Mouse (Mus musculus): ENCODE results near the gene Ehd3. TPM values are rescaled to one million over a fixed set of nuclear protein-coding genes. Genes with fewer than 3 reads are reported as not detected.
A peak's percentile ranks its signal among the peaks of the same experiment; 100 is the strongest.
"Not testable (repeated sequence)": the region's sequence is repeated elsewhere in the genome, so short reads cannot be mapped to it uniquely, and the experiment has no call there.

Ehd3 gene
- polyA plus RNA-seq, 1 experiment: 5.6 TPM

GRCm38 (mm10) chr17:73831427-73831826, 27.5 kb downstream of the Ehd3 start:
- Histone ChIP-seq H3K79me2 (ENCODE audit: control insufficient read depth, insufficient read depth) (no peaks in the 10 kb centered on the region), H3K27me3 (ENCODE audit: control insufficient read depth, insufficient read depth, insufficient read length) (no peaks in the 10 kb centered on the region), H3ac (ENCODE audit: control insufficient read depth, insufficient read length, low read depth) (no peak overlapping the region), H3K79me3 (ENCODE audit: low read depth) (no peaks in the 10 kb centered on the region), H3K36me3 (ENCODE audit: control insufficient read depth, insufficient read depth) (no peaks in the 10 kb centered on the region), H3K4me3 (ENCODE audit: insufficient read depth, poor library complexity, severe bottlenecking) (no peak overlapping the region)
- no peak for TF ChIP-seq MYOD1 (IDR thresholded peaks at IDR 0.05; ENCODE audit: control insufficient read depth, insufficient read length, low read depth)
- no peak for TF ChIP-seq FOSL1 (IDR thresholded peaks at IDR 0.05; ENCODE audit: insufficient read depth, low read length, poor library complexity, severe bottlenecking)
- TF ChIP-seq USF1 (IDR thresholded peaks at IDR 0.05; ENCODE audit: low read depth): no peak
- no peak for TF ChIP-seq CTCF (IDR thresholded peaks at IDR 0.05; ENCODE audit: control insufficient read depth, insufficient read depth, insufficient read length)
- TF ChIP-seq MAX (IDR thresholded peaks at IDR 0.05): no peak
- no peak for TF ChIP-seq CEBPB (IDR thresholded peaks at IDR 0.05; ENCODE audit: low read depth)
- no peak for TF ChIP-seq MYOG (IDR thresholded peaks at IDR 0.05; ENCODE audit: control insufficient read depth, extremely low read depth, insufficient read length)

GRCm38 (mm10) chr17:73832901-73833300, 29.0 kb downstream of the Ehd3 start:
- Histone ChIP-seq H3K79me2 (ENCODE audit: control insufficient read depth, insufficient read depth) (no peaks in the 10 kb centered on the region), H3ac (ENCODE audit: control insufficient read depth, insufficient read length, low read depth) (no peak overlapping the region), H3K27me3 (ENCODE audit: control insufficient read depth, insufficient read depth, insufficient read length) (no peaks in the 10 kb centered on the region), H3K4me3 (ENCODE audit: insufficient read depth, poor library complexity, severe bottlenecking) (no peak overlapping the region), H3K79me3 (ENCODE audit: low read depth) (no peaks in the 10 kb centered on the region), H3K36me3 (ENCODE audit: control insufficient read depth, insufficient read depth) (no peaks in the 10 kb centered on the region)
- TF ChIP-seq MYOG (IDR thresholded peaks at IDR 0.05; ENCODE audit: control insufficient read depth, extremely low read depth, insufficient read length) (no peak), USF1 (IDR thresholded peaks at IDR 0.05; ENCODE audit: low read depth) (no peak), MYOD1 (IDR thresholded peaks at IDR 0.05; ENCODE audit: control insufficient read depth, insufficient read length, low read depth) (peak; percentile 42), MAX (IDR thresholded peaks at IDR 0.05) (no peak)

GRCm38 (mm10) chr17:73833474-73833873, 29.5 kb downstream of the Ehd3 start:
- no peak overlapping the region for H3ac ChIP-seq (ENCODE audit: control insufficient read depth, insufficient read length, low read depth)
- TF ChIP-seq USF1 (IDR thresholded peaks at IDR 0.05; ENCODE audit: low read depth) (no peak), CTCF (IDR thresholded peaks at IDR 0.05; ENCODE audit: control insufficient read depth, insufficient read depth, insufficient read length) (no peak), FOSL1 (IDR thresholded peaks at IDR 0.05; ENCODE audit: insufficient read depth, low read length, poor library complexity, severe bottlenecking) (no peak), MAX (IDR thresholded peaks at IDR 0.05) (no peak), MYOG (IDR thresholded peaks at IDR 0.05; ENCODE audit: control insufficient read depth, extremely low read depth, insufficient read length) (no peak), MYOD1 (IDR thresholded peaks at IDR 0.05; ENCODE audit: control insufficient read depth, insufficient read length, low read depth) (no peak), CEBPB (IDR thresholded peaks at IDR 0.05; ENCODE audit: low read depth) (no peak)
- no peaks in the 10 kb centered on the region for H3K36me3 ChIP-seq (ENCODE audit: control insufficient read depth, insufficient read depth)
- H3K79me2 ChIP-seq (ENCODE audit: control insufficient read depth, insufficient read depth): no peaks in the 10 kb centered on the region
- H3K27me3 ChIP-seq (ENCODE audit: control insufficient read depth, insufficient read depth, insufficient read length): no peaks in the 10 kb centered on the region
- H3K79me3 ChIP-seq (ENCODE audit: low read depth): no peaks in the 10 kb centered on the region
- no peak overlapping the region for H3K4me3 ChIP-seq (ENCODE audit: insufficient read depth, poor library complexity, severe bottlenecking)

GRCm38 (mm10) chr17:73836601-73837000, 32.7 kb downstream of the Ehd3 start:
- no peak for TF ChIP-seq MYOD1 (IDR thresholded peaks at IDR 0.05; ENCODE audit: control insufficient read depth, insufficient read length, low read depth)
- TF ChIP-seq USF1 (IDR thresholded peaks at IDR 0.05; ENCODE audit: low read depth): no peak
- TF ChIP-seq MAX (IDR thresholded peaks at IDR 0.05): no peak
- no peak for TF ChIP-seq FOSL1 (IDR thresholded peaks at IDR 0.05; ENCODE audit: insufficient read depth, low read length, poor library complexity, severe bottlenecking)
- TF ChIP-seq MYOG (IDR thresholded peaks at IDR 0.05; ENCODE audit: control insufficient read depth, extremely low read depth, insufficient read length): no peak
- no peak for TF ChIP-seq CTCF (IDR thresholded peaks at IDR 0.05; ENCODE audit: control insufficient read depth, insufficient read depth, insufficient read length)
- H3K27me3 ChIP-seq (ENCODE audit: control insufficient read depth, insufficient read depth, insufficient read length): peaks cover 4% of the 10 kb centered on the region
- H3K79me2 ChIP-seq (ENCODE audit: control insufficient read depth, insufficient read depth): no peaks in the 10 kb centered on the region
- H3K79me3 ChIP-seq (ENCODE audit: low read depth): no peaks in the 10 kb centered on the region
- H3K36me3 ChIP-seq (ENCODE audit: control insufficient read depth, insufficient read depth): no peaks in the 10 kb centered on the region
- H3K4me3 ChIP-seq (ENCODE audit: insufficient read depth, poor library complexity, severe bottlenecking): no peak overlapping the region
- no peak overlapping the region for H3ac ChIP-seq (ENCODE audit: control insufficient read depth, insufficient read length, low read depth)

- H3K4me3 ChIP-seq (ENCODE audit: insufficient read depth, poor library complexity, severe bottlenecking): no peak overlapping the region
- H3K36me3 ChIP-seq (ENCODE audit: control insufficient read depth, insufficient read depth): no peaks in the 10 kb centered on the region
- H3ac ChIP-seq (ENCODE audit: control insufficient read depth, insufficient read length, low read depth): no peak overlapping the region
- peaks cover 4% of the 10 kb centered on the region for H3K27me3 ChIP-seq (ENCODE audit: control insufficient read depth, insufficient read depth, insufficient read length)
- TF ChIP-seq USF1 (IDR thresholded peaks at IDR 0.05; ENCODE audit: low read depth) (no peak), CTCF (IDR thresholded peaks at IDR 0.05; ENCODE audit: control insufficient read depth, insufficient read depth, insufficient read length) (no peak), MYOG (IDR thresholded peaks at IDR 0.05; ENCODE audit: control insufficient read depth, extremely low read depth, insufficient read length) (no peak)
- H3K79me3 ChIP-seq (ENCODE audit: low read depth): no peaks in the 10 kb centered on the region
- H3K79me2 ChIP-seq (ENCODE audit: control insufficient read depth, insufficient read depth): no peaks in the 10 kb centered on the region
These were observed 33.3 kb downstream of the Ehd3 start for GRCm38 (mm10) chr17:73837244-73837643.

GRCm38 (mm10) chr17:73839086-73839835, 35.3 kb downstream of the Ehd3 start:
- Histone ChIP-seq H3K27me3 (ENCODE audit: control insufficient read depth, insufficient read depth, insufficient read length) (peaks cover 4% of the 10 kb centered on the region), H3K79me2 (ENCODE audit: control insufficient read depth, insufficient read depth) (no peaks in the 10 kb centered on the region), H3K36me3 (ENCODE audit: control insufficient read depth, insufficient read depth) (no peaks in the 10 kb centered on the region), H3K4me3 (ENCODE audit: insufficient read depth, poor library complexity, severe bottlenecking) (no peak overlapping the region), H3K79me3 (ENCODE audit: low read depth) (no peaks in the 10 kb centered on the region), H3ac (ENCODE audit: control insufficient read depth, insufficient read length, low read depth) (no peak overlapping the region)
- TF ChIP-seq MYOG (IDR thresholded peaks at IDR 0.05; ENCODE audit: control insufficient read depth, extremely low read depth, insufficient read length) (no peak), MAX (IDR thresholded peaks at IDR 0.05) (no peak), USF1 (IDR thresholded peaks at IDR 0.05; ENCODE audit: low read depth) (no peak), FOSL1 (IDR thresholded peaks at IDR 0.05; ENCODE audit: insufficient read depth, low read length, poor library complexity, severe bottlenecking) (no peak), CEBPB (IDR thresholded peaks at IDR 0.05; ENCODE audit: low read depth) (no peak), CTCF (IDR thresholded peaks at IDR 0.05; ENCODE audit: control insufficient read depth, insufficient read depth, insufficient read length) (no peak), MYOD1 (IDR thresholded peaks at IDR 0.05; ENCODE audit: control insufficient read depth, insufficient read length, low read depth) (no peak)

- H3K79me2 ChIP-seq (ENCODE audit: control insufficient read depth, insufficient read depth); H3ac ChIP-seq (ENCODE audit: control insufficient read depth, insufficient read length, low read depth); H3K79me3 ChIP-seq (ENCODE audit: low read depth); H3K36me3 ChIP-seq (ENCODE audit: control insufficient read depth, insufficient read depth); H3K4me3 ChIP-seq (ENCODE audit: insufficient read depth, poor library complexity, severe bottlenecking); H3K27me3 ChIP-seq (ENCODE audit: control insufficient read depth, insufficient read depth, insufficient read length): not testable (repeated sequence)
These were observed 35.9 kb downstream of the Ehd3 start for GRCm38 (mm10) chr17:73839876-73840275.
